Mouse (Mus musculus): ENCODE results near the gene Cldnd1. TPM values are rescaled to one million over a fixed set of nuclear protein-coding genes. Genes with fewer than 3 reads are reported as not detected.

Cldnd1 gene
- polyA plus RNA-seq, 1 experiment from 2014 or later: 125 TPM

DNA sequence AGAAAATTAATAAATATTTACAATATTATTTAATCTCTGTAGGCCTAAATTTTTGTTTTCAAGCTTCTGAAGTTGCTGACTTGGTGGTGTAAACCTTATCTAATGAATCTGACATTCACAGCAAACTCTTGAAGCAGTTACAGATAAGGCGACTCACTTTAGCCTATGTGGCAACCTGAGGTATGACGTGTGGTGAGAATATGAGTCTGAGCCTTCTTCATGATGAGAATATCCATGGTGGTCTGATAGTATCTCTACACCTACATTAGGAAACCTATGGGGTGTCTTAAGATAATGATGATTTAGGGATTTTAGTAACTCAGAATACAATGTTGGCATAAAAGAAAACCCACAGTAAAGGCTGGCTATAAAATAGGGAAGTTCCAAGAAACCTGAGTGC is 5.4 kb upstream of the Cldnd1 start:
- Histone ChIP-seq H3K36me3 (ENCODE audit: control insufficient read depth, insufficient read depth, low read length) (no peaks in the 10 kb centered on the region), H3K4me2 (ENCODE audit: low read depth, low read length) (no peak overlapping the region), H3K4me3 (replicated peaks; ENCODE audit: low read length) (no peak overlapping the region), H3K9me3 (replicated peaks; ENCODE audit: control insufficient read depth, low read length) (no peaks in the 10 kb centered on the region), H3K4me1 (ENCODE audit: control insufficient read depth, insufficient read depth, low read length) (no peaks in the 10 kb centered on the region), H3K9ac (ENCODE audit: low read length) (no peak overlapping the region), H3K27ac (ENCODE audit: low read length) (no peak overlapping the region), H3K27me3 (ENCODE audit: control insufficient read depth, insufficient read depth, low read length) (no peaks in the 10 kb centered on the region)
- ATAC-seq (ENCODE audit: insufficient read depth, low FRiP score): no peak
- WGBS: 86% methylated on average over 2 of the region's 2 CpGs

DNA sequence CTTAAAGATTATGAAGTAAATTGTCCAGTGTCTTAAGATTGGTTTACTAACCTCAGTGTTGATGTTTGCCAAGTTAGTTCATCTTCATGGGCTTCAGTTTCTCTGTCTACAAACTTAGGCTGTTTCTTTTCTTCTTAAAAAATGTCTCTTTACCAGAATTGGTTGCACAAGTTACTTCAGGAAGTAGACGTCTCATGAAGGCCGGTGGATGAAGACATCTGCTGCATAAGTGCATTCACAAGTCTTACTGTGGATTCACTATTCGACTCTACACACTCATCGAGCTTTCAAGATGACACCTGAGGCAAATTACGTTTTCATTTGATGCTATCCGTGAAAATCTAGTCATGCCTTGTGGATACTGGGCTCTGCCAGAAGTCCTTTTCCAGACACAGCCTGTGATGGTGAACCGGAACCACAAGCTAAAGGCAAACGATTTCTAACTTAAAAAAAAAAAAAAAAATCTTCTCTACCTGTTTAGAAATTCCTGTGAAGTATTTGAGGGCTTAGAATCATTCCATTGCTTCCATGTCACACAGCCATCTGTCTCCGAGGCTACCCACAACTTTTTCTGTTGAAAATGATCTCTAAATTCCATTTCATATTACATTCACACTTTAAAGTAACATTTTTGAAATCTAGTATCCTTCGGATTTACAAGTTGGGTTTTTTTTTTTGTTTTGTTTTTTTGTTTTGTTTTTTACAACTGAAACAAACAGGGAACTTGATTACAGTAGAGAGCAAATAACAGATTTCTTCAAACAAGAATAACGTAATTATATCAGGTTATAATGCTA is 832 bp upstream of the Cldnd1 start:
- Histone ChIP-seq H3K9me3 (replicated peaks; ENCODE audit: control insufficient read depth, low read length) (no peaks in the 10 kb centered on the region), H3K9ac (ENCODE audit: low read length) (no peak overlapping the region), H3K4me2 (ENCODE audit: low read depth, low read length) (peak overlapping the region; percentile 62), H3K36me3 (ENCODE audit: control insufficient read depth, insufficient read depth, low read length) (peaks cover 8% of the 10 kb centered on the region; the same call in 1 of the 2 replicates), H3K27me3 (ENCODE audit: control insufficient read depth, insufficient read depth, low read length) (no peaks in the 10 kb centered on the region), H3K27ac (ENCODE audit: low read length) (no peak overlapping the region), H3K4me1 (ENCODE audit: control insufficient read depth, insufficient read depth, low read length) (peaks cover 4% of the 10 kb centered on the region), H3K4me3 (replicated peaks; ENCODE audit: low read length) (peak overlapping the region; percentile 68)
- WGBS: 73% methylated on average over 11 of the region's 11 CpGs
- no peak for ATAC-seq (ENCODE audit: insufficient read depth, low FRiP score)

DNA sequence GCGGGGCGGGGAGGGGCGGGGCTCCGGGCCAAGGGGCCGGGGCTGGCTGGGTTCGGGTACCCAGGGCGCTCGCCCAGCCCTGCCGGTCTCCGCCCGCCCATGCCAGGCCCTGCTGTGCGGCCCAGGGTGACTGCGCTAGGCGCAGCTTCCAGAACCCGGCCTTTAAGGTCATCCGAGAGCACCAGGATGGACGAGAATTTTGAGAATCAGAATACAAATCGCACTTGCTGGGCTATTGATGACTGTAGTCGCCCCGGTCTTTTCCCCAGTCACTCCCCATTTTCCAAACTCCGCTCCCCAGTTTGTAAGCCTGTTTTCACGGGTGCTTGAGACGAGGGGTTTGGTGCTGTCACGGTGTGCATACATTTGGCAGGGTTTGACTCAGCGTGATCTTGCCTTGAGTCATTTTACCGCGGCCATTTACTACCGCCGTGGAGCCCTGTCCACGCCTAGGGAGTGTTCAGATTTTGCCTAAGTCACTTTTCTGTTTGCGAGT is 514 bp downstream of the Cldnd1 start:
- H3K36me3 ChIP-seq (ENCODE audit: control insufficient read depth, insufficient read depth, low read length): peaks cover 17% of the 10 kb centered on the region
- peak; percentile 86 for ATAC-seq (ENCODE audit: insufficient read depth, low FRiP score)
- H3K9me3 ChIP-seq (replicated peaks; ENCODE audit: control insufficient read depth, low read length): no peaks in the 10 kb centered on the region
- peaks cover 4% of the 10 kb centered on the region for H3K4me1 ChIP-seq (ENCODE audit: control insufficient read depth, insufficient read depth, low read length)
- 2% methylated on average over 30 of the region's 31 CpGs for WGBS
- no peaks in the 10 kb centered on the region for H3K27me3 ChIP-seq (ENCODE audit: control insufficient read depth, insufficient read depth, low read length)
- peak overlapping the region; percentile 61 for H3K4me2 ChIP-seq (ENCODE audit: low read depth, low read length)
- H3K9ac ChIP-seq (ENCODE audit: low read length): peak overlapping the region; percentile 83
- peak overlapping the region; percentile 68 for H3K4me3 ChIP-seq (replicated peaks; ENCODE audit: low read length)
- peak overlapping the region; percentile 83 for H3K27ac ChIP-seq (ENCODE audit: low read length)

DNA sequence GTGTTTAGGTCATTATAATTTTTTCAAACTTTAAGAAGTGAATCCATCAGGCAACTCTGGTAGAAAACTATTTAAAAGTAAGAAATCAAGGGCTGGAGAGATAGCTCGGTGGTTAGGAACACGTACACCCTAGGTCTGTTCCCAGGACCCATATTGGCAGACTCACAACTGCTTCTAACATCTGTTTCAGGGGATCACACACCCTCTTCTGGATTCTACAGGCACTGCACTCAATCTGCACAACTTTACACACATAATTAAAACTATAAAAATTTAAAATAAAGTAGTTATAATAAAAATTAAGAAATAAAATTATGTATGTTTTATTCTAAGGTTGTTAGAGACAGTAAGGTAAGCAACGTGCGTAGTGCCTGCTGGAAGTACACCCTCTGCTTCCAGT is 10.5 kb downstream of the Cldnd1 start:
- Histone ChIP-seq H3K4me1 (ENCODE audit: control insufficient read depth, insufficient read depth, low read length) (no peaks in the 10 kb centered on the region), H3K9me3 (replicated peaks; ENCODE audit: control insufficient read depth, low read length) (no peaks in the 10 kb centered on the region), H3K9ac (ENCODE audit: low read length) (no peak overlapping the region), H3K4me2 (ENCODE audit: low read depth, low read length) (no peak overlapping the region), H3K4me3 (replicated peaks; ENCODE audit: low read length) (no peak overlapping the region), H3K36me3 (ENCODE audit: control insufficient read depth, insufficient read depth, low read length) (peaks cover 9% of the 10 kb centered on the region; the same call in 1 of the 2 replicates), H3K27me3 (ENCODE audit: control insufficient read depth, insufficient read depth, low read length) (no peaks in the 10 kb centered on the region), H3K27ac (ENCODE audit: low read length) (no peak overlapping the region)
- WGBS: 65% methylated on average over 4 of the region's 4 CpGs
- no peak for ATAC-seq (ENCODE audit: insufficient read depth, low FRiP score)

DNA sequence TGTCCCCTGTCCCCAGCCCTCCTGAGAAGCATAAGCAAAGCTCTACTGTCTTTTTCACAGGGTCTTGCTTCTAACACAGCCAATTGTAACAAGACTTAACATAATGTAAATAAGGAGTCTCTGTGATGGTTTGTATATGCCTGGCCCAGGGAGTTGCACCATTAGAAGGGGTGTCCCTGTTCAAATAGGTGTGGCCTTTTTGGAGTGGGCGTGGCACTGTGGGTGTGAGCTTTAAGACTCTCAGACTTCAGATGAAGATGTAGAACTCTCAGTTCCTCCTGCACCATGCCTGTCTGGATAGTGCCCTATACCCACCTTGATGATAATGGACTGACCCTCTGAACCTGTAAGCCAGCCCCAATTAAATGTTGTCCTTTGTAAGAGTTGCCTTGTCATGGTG is 11.1 kb downstream of the Cldnd1 start:
- Histone ChIP-seq H3K27ac (ENCODE audit: low read length) (no peak overlapping the region), H3K4me2 (ENCODE audit: low read depth, low read length) (no peak overlapping the region), H3K4me3 (replicated peaks; ENCODE audit: low read length) (no peak overlapping the region), H3K4me1 (ENCODE audit: control insufficient read depth, insufficient read depth, low read length) (no peaks in the 10 kb centered on the region), H3K9ac (ENCODE audit: low read length) (no peak overlapping the region), H3K27me3 (ENCODE audit: control insufficient read depth, insufficient read depth, low read length) (no peaks in the 10 kb centered on the region), H3K9me3 (replicated peaks; ENCODE audit: control insufficient read depth, low read length) (no peaks in the 10 kb centered on the region), H3K36me3 (ENCODE audit: control insufficient read depth, insufficient read depth, low read length) (peaks cover 5% of the 10 kb centered on the region; the same call in 1 of the 2 replicates)
- 82% methylated on average over 1 of the region's 1 CpGs for WGBS
- no peak for ATAC-seq (ENCODE audit: insufficient read depth, low FRiP score)

DNA sequence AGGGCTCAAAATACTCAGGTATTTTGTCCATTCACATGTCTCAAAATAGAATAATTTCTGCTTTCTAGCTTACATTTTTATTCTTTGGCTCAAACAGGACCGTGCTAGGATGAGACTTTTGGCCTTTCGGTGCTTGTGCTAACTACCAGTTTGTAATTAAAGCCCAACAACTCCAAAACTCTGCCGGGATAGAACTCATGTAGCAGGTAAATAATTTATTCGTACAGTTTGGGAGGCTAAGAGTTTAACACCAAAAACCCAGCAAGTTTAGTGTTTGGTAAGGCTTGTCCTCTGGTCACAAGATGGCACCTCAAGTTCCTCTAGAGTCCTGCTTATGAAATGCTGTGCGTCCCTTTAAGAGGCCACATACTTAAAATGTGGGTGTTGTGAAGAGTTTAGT is 13.0 kb downstream of the Cldnd1 start:
- Histone ChIP-seq H3K27me3 (ENCODE audit: control insufficient read depth, insufficient read depth, low read length) (no peaks in the 10 kb centered on the region), H3K36me3 (ENCODE audit: control insufficient read depth, insufficient read depth, low read length) (no peaks in the 10 kb centered on the region), H3K4me2 (ENCODE audit: low read depth, low read length) (no peak overlapping the region), H3K4me1 (ENCODE audit: control insufficient read depth, insufficient read depth, low read length) (no peaks in the 10 kb centered on the region), H3K27ac (ENCODE audit: low read length) (no peak overlapping the region), H3K9me3 (replicated peaks; ENCODE audit: control insufficient read depth, low read length) (no peaks in the 10 kb centered on the region), H3K9ac (ENCODE audit: low read length) (no peak overlapping the region), H3K4me3 (replicated peaks; ENCODE audit: low read length) (no peak overlapping the region)
- WGBS: 94% methylated on average over 5 of the region's 5 CpGs
- no peak for ATAC-seq (ENCODE audit: insufficient read depth, low FRiP score)

DNA sequence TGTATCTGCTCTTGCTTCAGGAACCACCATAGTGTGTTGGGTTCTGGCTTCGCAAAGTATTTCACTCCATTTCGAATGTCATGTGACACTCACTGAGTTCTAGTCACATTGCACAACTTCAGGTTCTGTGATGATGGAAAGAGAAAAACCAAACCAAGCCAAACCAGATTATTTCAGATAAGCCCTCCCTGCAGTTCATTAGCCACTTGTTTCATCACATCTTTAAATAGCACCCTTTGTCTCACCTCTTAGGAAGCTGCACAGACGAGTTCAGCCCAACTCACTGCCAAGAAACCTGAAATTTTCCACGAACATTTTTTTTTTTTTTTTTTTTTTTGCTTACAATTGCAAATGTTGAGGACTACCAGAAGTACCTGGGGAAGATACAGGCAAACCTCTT is 19.0 kb downstream of the Cldnd1 start:
- H3K27me3 ChIP-seq (ENCODE audit: control insufficient read depth, insufficient read depth, low read length): no peaks in the 10 kb centered on the region
- H3K9ac ChIP-seq (ENCODE audit: low read length): no peak overlapping the region
- no peak overlapping the region for H3K4me2 ChIP-seq (ENCODE audit: low read depth, low read length)
- H3K4me1 ChIP-seq (ENCODE audit: control insufficient read depth, insufficient read depth, low read length): no peaks in the 10 kb centered on the region
- no peak overlapping the region for H3K4me3 ChIP-seq (replicated peaks; ENCODE audit: low read length)
- H3K9me3 ChIP-seq (replicated peaks; ENCODE audit: control insufficient read depth, low read length): no peaks in the 10 kb centered on the region
- no peak for ATAC-seq (ENCODE audit: insufficient read depth, low FRiP score)
- H3K27ac ChIP-seq (ENCODE audit: low read length): no peak overlapping the region
- H3K36me3 ChIP-seq (ENCODE audit: control insufficient read depth, insufficient read depth, low read length): no peaks in the 10 kb centered on the region
- WGBS: 70% methylated on average over 4 of the region's 4 CpGs

DNA sequence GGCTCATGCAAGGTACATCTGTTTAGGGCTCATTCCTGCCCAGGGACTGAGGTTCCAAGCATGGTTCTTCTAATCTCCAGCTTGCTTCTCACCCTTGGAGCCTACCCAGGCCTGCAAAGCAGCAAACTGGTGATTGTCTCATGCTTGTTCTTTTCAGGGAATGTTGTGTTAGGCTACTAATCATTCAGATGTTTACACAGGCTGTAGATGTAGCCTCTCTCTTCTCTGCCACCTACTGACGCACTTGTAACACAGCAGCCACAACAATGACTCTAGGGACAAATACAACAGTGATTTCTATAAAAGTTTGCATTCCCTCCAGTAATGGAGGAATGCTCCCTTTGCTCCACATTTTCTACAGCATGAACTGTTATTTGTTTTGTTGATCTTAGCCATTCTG is 23.6 kb downstream of the Cldnd1 start:
- Histone ChIP-seq H3K27me3 (ENCODE audit: control insufficient read depth, insufficient read depth, low read length) (no peaks in the 10 kb centered on the region), H3K4me2 (ENCODE audit: low read depth, low read length) (no peak overlapping the region), H3K9ac (ENCODE audit: low read length) (no peak overlapping the region), H3K4me1 (ENCODE audit: control insufficient read depth, insufficient read depth, low read length) (no peaks in the 10 kb centered on the region), H3K9me3 (replicated peaks; ENCODE audit: control insufficient read depth, low read length) (no peaks in the 10 kb centered on the region), H3K4me3 (replicated peaks; ENCODE audit: low read length) (no peak overlapping the region), H3K36me3 (ENCODE audit: control insufficient read depth, insufficient read depth, low read length) (no peaks in the 10 kb centered on the region), H3K27ac (ENCODE audit: low read length) (no peak overlapping the region)
- 37% methylated on average over 1 of the region's 1 CpGs for WGBS
- no peak; the same call in 1 of the 2 replicates for ATAC-seq (ENCODE audit: insufficient read depth, low FRiP score)

DNA sequence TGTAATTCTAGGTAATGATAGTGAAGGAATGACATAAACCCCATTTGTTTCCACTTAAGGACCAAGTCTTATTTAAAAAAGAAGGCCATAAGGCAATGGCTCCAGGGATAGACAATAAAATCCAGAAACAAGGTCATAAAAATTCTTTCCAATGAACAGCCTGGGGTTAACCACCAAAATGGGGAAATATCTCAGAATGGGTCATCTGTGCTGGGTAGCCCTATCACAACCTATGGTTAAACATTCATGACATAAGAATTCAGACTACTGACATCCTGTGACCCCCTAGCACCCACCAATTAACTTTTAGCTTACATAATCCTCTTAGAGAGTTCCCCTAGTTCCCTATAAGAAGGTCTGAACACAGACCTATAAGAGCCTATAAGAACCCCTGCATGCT is 28.5 kb downstream of the Cldnd1 start:
- no peaks in the 10 kb centered on the region for H3K9me3 ChIP-seq (replicated peaks; ENCODE audit: control insufficient read depth, low read length)
- no peaks in the 10 kb centered on the region for H3K36me3 ChIP-seq (ENCODE audit: control insufficient read depth, insufficient read depth, low read length)
- H3K4me3 ChIP-seq (replicated peaks; ENCODE audit: low read length): no peak overlapping the region
- ATAC-seq (ENCODE audit: insufficient read depth, low FRiP score): no peak
- H3K27ac ChIP-seq (ENCODE audit: low read length): no peak overlapping the region
- H3K27me3 ChIP-seq (ENCODE audit: control insufficient read depth, insufficient read depth, low read length): no peaks in the 10 kb centered on the region
- H3K9ac ChIP-seq (ENCODE audit: low read length): no peak overlapping the region
- H3K4me1 ChIP-seq (ENCODE audit: control insufficient read depth, insufficient read depth, low read length): no peaks in the 10 kb centered on the region
- no peak overlapping the region for H3K4me2 ChIP-seq (ENCODE audit: low read depth, low read length)
